Mouse (Mus musculus) olfactory bulb, adult 2 months (tissue): ENCODE results near the gene Hrc.

ENCODE experiments used
- CTCF ChIP-seq: fragments of 200-500 bp; IDR thresholded peaks from 2 replicates; pipeline ENCODE4 v1.5.1; 2012; ENCODE audit warnings: low read depth, mild to moderate bottlenecking, low read length, moderate library complexity; ENCODE audit not compliant: insufficient read depth
- POLR2A ChIP-seq: fragments of 200-500 bp; IDR thresholded peaks from 2 replicates; pipeline ENCODE4 v1.6.1; 2012; ENCODE audit warnings: mild to moderate bottlenecking, low read depth, low read length, moderate library complexity; ENCODE audit not compliant: insufficient read depth

- TF ChIP-seq POLR2A (no peak), CTCF (no peak)
Observed at GRCm38 (mm10) chr7:45355318-45356020, 20.4 kb downstream of the Hrc start.
